Mouse (Mus musculus): ENCODE results near the gene Syn1.

GRCm38 (mm10) chrX:20847232-20847631 lies 73.6 kb downstream of the Syn1 start:
- no peak for TF ChIP-seq POLR2A (IDR thresholded peaks at IDR 0.05; ENCODE audit: low read depth, low read length)
- no peak for TF ChIP-seq CTCF (IDR thresholded peaks at IDR 0.05; ENCODE audit: extremely low read depth, insufficient read depth, insufficient read length, insufficient replicate concordance)
